Mouse (Mus musculus) sigmoid colon, adult 10 weeks (tissue): ENCODE data around the gene Cenpw. TPM values are rescaled to one million over a fixed set of nuclear protein-coding genes. Genes with fewer than 3 reads are reported as not detected.

Experiments
- polyA plus RNA-seq: library from polyadenylated mRNA; stranded (reverse); fragments of 350-450 nt; fragmentation: Illumina TruSeq; extraction: RNeasy Lipid Tissue Mini Kit (QIAGEN cat#74804); gene quantifications from one replicate; pipeline ENCODE4 v1.2.3, GENCODE M21; 2014; ENCODE audit warnings: low read depth, low replicate concordance

Gene Cenpw
- 6.4 TPM for polyA plus RNA-seq

GRCm38 (mm10) chr10:30199916-30200826 is at the start of gene Cenpw:
Gene Cenpw, minus strand, starts transcription at chr10:30200560.

